Mouse (Mus musculus): Measurements from ENCODE around the gene Wdr95.

Gene Wdr95

DNA sequence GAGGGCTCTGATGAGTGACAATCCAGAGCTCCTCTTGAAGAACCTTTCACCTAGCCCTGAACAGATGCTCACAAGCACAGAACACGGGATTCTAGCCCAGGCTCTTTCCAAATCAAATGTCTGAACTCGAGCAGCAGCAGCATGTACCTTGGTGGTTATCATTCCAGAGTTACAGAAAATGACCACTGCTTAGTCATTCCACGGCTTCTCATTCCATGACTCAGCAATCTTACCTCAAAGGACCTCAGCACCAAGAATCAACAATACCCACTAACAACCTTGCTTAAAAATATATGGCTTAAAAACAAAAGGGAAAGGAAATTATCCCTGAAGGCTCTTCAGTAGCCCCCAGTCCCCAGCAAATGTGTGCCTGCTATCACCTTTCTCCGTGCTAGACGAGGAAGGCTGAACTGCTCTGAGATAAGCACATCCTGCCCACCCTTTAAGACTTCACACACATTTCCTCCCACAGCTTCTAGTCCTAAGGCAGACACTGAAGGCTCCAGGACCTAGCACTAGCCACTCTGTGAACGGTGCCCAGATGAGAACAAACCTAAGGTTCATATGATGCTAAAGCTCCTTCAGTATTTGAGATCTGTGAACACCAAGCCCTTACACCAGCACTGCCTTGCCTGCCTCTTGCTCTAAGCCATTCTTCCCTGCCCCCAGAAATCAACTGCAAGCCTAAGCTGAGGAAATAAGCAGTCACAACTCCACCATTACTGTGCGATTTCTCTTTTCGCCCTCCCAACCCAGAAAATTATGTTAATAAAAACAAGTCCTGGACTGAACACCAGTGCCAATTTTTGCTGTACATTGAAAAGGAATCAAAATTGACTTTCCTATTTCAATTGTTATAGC, 95.6 kb downstream of the Wdr95 start:
- no peak for DNase-seq (ENCODE audit: extremely low spot score, low spot score)

DNA sequence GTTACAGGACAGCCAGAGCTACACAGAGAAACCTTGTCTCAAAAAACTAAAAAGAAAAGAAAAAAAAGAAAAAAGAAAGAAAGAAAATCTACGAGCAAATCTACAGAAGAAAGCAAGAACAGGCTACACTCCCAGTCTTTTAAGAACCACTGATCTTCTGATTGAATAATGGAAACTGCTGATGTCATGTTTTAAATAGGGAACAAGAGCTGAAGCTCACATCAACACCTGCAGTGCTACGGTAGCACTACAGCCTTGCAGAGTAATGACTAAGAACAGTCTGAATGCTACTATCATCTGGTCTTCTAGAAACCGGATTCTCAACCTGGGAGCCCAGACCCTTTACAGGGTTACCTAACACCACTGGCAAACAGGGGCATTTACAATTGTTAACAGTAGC, 97.1 kb downstream of the Wdr95 start:
- no peak for DNase-seq (ENCODE audit: extremely low spot score, low spot score)

DNA sequence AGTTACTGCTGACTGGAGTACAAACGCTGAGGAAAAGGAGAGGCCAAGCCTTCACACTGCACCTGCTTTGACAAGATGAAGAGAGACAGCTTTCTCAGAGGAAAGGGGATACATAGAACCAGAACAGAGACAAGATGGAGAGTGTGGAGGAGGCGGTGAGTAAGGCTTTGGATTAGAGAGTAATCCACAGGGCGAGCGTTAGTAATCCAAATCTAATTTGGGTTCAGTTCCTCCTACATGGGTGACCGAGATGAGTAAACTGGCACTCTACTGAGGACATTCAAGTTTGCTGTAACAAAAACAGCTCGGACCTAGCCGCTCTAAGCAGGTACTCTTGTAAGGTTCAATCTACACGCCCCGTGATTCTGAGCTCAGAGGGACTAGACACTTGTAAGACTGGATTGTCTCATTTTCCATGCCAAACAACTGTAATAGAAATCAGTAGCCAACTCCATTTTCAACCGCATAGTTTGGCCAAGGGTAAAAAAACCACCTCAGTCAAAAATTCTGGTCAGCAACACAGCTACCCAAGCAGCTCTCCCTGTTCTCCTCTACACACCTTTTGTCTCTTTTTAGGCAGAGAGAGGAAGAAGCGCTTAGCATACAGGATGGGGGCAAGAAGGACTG, 106.0 kb downstream of the Wdr95 start:
- no peak for DNase-seq (ENCODE audit: extremely low spot score, low spot score)

DNA sequence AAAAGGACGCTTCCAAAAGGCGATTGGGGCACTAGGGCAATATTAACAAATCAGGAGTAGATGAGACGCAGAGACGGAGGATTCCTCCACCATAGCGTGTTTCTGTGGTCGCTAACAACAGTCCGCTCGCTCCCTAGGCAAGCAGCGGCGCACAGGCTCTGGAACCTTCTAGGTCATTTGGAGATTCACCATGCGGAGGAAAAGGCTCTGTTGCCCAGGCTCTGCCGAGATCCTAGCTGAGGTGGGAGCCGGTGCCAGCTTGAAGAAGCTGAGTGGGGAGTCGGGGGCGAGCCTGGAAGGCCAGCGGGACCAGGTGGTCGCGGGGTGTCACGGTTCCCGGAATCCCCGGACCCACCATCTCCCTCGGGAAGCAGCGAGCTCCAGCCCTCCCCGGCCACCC, 107.1 kb downstream of the Wdr95 start:
- no peak for DNase-seq (ENCODE audit: extremely low spot score, low spot score)

DNA sequence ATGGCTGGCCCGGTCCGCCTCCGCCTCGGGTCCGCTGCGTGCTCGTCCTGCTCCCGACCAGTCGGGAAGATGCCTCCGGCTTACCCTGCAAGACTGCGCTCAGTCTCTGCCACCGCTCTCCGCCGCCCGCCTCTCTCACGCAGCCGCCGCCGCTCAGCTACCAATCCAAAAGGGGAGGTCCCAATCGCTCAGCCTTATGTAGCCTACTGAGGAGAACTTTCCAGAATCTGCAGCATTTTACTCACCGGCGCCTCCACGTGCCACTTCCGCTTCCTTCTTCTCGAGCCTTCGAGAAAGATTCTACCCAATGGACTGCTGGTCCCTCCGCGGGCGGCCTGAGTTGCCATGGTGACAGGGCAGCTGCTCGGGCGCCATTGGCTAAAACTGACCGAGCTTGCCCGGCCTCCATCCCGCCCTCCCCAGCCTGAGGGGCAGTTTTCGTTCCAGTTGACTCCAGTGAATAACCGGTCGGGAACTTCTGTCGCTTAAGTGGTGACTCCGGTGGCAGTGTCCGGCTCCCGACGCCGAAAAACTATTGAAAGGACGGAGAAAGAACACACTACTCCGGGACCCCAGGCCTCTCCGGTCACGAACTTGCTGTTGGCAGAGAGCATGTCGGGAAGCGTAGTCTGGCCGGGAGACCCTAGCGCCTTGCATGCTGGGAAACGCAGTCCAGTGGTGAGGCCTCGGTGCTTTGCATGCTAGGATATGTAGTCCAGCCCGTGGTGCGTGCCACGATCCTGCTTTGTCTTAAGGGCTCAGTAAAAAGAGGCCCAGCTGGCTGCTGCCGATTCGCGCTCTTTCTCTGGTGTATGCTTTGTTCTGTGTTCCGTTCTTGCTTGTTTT, 107.8 kb downstream of the Wdr95 start, which contains the start of gene Hsph1:
Gene Hsph1, minus strand, starts transcription at position 302 of the 846 bp plus-strand sequence.
- DNase-seq (ENCODE audit: extremely low spot score, low spot score): peak; percentile 99

DNA sequence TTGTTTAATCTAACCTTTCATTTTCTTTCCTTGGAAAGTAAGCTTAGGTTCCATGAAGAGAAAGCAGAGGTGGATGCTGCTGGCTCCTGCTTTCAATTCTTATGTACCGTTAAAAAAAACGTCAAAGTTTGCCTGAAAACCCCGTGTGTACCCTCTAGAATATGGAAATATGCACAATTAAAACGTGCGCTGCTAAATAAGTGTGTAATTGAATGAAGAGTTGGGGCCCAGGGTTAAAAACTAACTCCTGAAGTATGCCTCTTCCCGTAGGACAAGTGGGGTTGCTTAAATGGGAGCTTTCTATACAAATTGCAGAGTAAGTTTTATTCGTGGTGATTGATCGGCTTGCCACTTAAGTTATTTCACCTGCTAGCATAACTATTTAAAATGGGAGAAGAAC, 108.8 kb downstream of the Wdr95 start:
- DNase-seq (ENCODE audit: extremely low spot score, low spot score): no peak

DNA sequence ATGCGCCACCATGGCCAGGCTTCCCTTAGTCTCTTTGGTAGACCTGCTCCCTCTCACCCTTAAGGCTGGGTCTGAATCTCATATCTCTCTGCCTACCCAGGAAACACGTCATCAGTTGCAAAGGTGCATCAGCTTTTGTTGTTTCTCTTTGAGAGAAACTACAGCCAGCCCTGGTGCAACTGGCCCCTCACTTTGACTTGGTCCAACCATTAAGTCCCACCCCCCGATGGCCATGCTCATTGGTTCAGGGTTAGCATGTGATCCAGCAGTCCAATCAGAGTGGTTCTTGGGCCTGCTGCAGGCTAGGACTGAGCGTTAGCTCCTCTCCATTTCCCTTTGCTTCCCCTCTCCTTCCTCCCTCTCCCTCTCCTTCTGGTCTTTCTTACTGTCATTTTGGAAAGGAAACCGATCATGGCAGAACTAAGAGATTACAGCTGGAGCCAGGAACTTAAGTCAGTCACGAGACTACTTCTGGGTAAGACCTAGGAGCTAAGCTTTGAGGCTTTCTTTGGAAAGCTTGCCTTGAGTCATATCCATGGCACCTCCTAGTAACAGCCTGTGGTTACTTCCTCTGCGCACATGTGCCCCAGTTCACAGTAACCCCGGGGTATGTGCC, 112.9 kb downstream of the Wdr95 start:
- no peak for DNase-seq (ENCODE audit: extremely low spot score, low spot score)

DNA sequence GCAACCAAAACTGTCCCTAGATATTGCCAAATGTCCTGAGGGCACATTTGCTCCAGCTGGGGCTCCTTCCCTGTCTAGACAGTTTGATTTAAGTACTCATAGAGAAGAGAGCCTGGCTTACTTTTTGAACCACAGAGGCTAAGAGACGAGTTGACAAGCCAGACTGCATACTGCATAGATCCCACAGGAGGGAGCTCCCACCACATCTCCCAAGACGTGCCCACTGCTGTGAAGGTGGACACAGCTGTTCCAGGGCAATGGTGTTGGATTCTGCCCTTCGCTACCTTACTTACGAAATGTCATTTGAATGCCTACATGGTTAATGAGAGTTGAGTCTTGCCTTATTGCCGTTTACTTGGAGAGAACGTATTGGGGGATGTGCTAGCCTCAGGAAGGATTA, 113.9 kb downstream of the Wdr95 start:
- DNase-seq (ENCODE audit: extremely low spot score, low spot score): no peak

DNA sequence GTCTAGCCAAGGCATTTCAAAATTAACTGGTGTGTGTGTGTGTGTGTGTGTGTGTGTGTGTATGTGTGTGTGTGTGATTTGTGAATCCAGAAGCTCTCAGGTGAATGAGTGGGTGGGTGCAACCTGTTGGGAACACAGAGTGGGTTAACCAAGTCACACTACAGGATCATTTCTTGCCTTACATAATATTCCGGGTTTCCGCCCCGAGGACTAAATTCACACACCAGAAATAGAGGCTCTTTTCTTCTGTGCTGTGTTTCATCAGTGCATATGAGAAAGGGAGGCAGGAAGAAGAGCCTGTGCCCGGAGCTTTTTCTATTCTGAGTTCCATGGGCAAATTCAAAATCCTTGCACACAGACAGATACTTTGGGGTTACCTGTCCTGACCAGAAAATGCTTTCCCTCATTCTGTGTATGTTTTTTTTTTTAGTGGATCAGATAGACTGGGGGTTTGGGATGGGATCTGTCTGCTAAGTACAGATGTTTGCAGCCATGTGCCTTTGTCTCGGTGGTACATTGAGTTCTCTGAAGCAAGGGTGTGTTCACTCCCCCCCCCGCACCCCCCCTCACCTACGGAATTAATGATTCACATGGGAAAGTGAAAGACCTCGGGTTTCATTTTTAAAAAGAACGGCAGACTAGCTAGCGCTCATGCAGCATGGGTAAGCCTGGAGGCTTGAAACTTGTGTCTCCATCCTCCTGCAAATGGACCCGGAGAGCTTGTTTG, 114.5 kb downstream of the Wdr95 start:
- DNase-seq (ENCODE audit: extremely low spot score, low spot score): no peak

DNA sequence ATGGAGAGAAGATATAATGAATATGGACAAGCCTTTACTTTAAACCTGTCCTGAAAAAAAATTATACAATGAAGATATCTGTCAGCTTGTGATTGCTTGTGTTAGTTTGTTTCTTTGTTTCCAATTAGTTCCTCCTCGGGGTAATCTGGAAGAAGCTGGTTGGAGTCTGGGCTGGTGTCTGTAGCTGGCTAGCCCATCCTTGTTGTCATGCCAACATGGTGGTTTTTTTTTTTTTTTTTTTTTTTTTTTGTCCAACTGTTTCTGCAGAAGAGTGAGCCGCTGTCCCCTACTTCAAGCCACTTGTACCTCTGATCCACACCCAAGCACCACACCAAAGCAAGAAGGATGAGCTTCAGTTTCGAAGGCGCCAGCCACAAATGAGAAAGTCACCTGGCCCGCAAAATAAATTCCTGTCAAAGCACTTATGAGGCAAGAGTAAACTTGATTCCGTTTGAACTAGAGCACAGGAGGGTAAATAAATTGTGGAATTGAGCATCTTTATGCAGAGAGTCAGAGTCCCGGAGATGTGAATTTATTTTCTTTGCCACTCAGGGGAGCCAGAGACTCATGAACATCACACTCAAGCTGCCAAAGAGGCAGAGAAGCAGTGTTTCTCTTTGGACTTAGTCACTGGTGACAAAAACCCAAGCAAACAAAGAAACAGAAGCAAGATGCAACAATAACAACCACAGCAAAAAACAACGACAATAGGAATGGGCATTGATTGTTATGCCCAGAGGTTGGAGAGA, 119.1 kb downstream of the Wdr95 start:
- DNase-seq (ENCODE audit: extremely low spot score, low spot score): no peak

DNA sequence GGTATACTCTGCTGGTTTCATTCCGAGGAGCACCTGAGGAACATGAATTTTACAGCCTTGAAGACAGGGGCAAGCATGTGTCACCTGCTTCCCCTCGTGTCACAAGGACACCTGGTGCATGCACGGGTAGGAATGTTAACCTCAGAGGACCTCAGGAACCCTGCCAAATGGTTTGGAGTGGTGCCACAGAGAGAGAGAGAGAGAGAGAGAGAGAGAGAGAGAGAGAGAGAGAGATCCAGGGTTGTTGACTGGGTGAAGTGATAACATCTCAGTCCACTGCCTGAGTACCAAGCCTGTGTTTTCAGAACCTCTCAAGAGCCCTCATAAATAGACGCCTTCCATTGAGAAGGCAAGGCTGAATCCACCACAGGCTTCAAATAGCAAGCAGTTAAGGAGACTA, 119.7 kb downstream of the Wdr95 start:
- no peak for DNase-seq (ENCODE audit: extremely low spot score, low spot score)

DNA sequence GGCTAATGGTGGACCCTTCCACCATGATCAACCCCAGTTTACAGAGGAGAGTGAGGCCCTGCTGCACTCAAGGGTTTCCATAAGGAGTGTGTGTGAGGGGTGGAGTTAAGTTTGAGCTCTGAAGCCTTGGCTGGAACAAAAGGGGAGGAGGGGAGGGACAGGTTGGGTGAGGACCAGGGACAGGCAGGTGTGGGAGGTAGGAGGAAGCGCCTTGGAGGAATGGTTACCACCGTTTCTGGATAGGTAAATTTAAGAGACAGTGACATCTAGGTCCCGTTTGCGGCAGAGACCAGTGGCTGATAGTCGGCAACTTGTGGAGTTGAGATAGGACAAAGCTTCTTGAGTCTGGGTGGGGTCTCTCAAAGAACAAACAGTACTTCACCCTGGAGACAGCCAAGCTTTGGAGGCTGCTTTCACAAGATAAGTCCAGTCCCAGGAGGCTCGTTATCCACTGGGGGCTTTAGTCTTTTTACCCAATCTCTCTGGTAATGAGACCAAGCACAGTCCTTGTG, 120.5 kb downstream of the Wdr95 start:
- DNase-seq (ENCODE audit: extremely low spot score, low spot score): no peak

DNA sequence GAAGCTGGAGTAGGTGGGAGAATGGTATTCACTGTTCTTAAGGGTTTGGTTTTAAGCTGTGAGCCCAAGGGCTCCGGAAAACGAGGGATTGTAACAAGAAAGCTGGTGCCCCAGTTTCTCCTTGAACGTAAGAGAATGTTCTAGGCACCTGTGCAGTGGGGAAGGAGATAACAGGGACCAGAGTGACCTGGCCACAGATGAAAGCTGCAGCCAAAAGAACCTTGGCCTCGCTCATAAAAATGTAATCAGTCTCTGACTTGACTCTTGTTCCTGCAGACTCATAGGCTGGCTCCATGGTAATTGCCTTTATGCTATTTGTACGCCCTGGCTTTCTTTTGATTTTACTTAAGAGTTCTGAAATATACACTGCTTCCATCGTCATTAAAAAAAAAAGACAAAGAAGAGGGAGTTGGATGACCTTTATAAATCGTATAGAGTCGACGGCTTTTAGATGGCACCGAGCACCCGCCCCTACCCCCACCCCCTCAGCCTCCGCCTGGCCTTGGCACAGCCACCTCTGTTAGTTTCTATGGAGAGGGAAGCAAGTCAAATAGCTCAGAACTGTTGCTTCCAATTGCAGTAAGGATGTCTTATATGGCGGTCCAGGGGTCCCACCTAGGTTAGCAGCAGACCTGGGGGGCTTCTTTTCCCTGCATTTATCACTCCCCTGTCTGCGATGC, 121.2 kb downstream of the Wdr95 start:
- no peak for DNase-seq (ENCODE audit: extremely low spot score, low spot score)

DNA sequence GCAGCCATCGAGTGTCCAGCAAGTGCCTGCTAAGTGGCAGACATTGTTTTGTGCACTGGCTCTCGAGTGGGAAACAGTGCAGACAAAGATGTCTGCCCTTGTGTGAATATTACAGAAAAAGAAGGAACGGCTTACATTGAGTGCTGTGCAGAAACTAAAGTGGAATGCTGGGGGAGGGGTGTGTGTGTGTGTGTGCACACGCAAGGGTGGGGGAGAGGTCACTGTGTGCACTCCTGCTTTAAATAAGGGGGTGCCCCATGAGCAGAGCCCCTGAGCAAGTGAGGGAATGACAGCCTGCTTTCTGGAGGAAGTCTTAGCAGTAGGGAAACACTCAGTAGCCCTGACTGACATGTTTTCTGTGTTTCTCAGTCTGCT, 121.7 kb downstream of the Wdr95 start:
- DNase-seq (ENCODE audit: extremely low spot score, low spot score): no peak

DNA sequence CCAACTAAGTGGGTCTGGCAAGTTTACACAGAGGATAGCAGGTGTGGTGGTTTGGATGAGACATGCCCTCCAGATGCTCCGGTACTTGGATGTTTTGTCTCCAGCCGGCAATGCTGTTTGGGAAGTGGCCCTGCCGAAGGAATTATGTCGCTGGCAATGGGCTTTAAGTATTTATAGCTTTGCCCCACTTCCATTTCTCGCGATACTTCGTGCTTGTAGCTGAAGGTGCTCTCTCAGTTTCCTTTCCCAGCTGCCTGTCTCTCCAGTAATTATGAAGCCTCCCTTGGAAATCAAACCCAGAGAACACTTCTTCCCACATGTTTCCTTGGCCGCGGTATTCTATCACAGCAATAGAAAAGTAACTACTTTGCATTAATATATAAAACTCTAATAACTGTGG, 127.2 kb downstream of the Wdr95 start:
- no peak for DNase-seq (ENCODE audit: extremely low spot score, low spot score)

DNA sequence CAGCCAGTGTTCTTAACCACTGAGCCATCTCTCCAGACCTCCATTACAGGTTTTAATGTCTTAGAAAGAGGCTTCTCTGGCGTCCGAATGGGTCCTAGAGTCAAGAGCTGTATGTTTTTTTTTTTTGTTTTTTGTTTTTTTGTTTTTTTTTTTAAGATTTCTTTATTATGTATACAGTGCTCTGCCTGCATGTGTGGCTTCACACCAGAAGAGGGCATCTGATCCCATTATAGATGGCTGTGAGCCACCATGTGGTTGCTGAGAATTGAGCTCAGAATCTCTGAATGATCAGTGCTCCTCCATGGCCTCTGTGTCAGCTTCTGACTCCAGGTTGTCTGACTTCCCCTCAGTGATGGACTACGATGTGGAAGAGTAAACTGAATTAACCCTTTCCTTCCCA, 129.5 kb downstream of the Wdr95 start:
- no peak for DNase-seq (ENCODE audit: extremely low spot score, low spot score)

DNA sequence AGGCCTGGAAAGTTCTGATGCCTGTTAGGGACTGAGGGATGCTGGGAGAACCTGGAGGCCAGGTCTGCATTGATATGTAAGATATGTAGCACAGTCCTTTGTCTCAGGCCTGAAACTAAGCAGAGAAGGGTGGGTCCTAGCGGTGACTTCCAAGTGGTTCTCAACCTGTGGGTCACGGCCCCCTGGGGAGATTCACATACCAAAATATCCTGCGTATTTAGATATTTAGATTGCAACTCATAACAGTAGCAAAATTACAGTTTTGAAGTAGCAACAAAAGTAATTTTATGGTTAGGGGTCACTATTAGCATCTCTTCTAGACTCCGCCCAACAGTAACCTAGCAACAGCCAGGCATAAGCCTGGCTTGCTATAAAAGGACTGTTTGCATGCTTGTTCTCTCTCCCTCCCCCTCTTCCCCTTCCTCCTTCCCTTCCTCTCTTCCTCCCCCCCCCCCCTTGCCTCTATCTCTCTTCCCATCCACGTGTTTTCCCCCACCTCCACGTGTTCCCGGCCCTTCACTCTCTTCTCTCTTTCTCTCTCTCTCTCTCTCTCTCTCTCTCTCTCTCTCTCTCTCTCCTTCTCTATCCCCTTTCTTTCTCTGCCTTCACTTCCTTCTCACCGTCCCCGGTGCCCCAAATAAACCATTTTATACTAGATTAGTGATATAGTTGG, 130.4 kb downstream of the Wdr95 start:
- DNase-seq (ENCODE audit: extremely low spot score, low spot score): no peak

DNA sequence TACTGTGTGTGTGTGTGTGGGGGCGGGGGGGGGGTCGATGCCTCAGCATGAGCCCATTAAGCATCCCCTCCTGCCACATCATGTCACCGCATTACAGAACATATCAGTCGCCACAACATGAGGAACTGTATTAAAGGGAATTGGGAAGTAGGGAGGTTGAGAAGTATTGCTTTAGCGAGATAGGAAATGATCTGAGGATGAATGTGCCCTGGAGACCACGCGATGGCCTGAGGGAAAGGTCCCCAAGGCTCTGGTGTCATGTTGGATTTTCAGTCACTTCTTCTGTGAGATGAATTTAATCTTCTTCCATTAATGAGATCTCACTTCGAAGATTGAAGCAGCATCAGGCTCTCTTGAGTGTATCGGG, 130.9 kb downstream of the Wdr95 start:
- no peak for DNase-seq (ENCODE audit: extremely low spot score, low spot score)

DNA sequence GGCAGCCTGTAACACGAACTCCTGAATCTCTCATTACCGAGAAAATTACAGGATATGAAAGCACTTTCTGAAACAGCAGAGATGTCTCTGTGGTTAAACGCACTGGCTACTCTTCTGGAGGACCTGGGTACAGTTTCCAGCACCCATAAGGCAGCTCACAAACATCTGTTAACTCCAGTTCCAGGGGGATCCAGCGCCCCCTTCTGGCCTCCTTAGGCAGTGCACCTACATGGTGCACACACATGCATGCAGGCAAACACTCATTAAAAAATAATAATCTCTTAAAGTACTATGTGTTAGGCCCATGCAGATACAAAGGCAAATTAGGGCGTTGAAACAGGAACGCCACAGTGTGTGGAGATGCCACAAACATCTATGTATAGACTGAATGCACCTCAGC, 132.9 kb downstream of the Wdr95 start:
- DNase-seq (ENCODE audit: extremely low spot score, low spot score): no peak
